Mouse (Mus musculus): ENCODE measurements around the gene Trim39.

Gene Trim39

DNA sequence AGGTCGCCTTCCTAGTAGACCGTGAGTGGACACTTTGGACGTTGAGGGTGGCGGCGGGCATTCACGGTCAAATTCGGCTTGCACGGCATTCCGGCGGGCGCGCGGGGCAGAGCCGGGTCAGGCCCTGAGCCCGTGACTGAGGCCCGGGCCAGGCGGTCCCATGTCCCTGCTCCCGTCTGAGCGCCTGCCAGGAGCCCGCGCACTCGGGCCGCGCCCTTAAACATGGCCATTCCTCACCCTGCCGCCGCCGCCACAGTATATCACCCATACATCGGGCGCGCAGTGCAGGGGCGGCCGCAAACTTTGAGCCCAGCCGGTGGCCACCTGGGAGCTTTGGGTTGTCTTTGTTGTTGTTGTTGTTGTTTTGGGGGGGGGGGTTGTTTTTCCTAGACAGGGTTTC, 23.2 kb downstream of the Trim39 start:
- DNase-seq (ENCODE audit: low read depth, low spot score), result peak; percentile 65

DNA sequence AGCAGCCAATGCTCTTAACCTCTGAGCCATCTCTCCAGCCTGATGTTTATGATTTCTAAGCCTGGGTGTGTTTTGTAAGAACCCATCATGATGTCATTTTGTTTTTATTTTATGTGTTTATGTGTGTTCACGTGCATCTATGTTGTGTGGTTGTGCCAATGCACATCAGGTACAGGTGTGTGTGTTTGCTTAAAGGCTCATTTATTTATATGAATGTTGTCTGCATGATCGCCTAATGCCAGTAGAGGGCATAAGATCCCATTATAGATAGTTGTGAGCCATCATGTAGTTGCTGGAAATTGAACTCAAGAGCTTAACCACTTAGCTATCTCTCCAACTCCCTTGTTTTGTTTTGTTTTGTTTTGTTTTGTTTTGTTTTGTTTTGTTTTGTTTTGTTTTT, 26.3 kb downstream of the Trim39 start:
- no peak for DNase-seq (ENCODE audit: low read depth, low spot score)

DNA sequence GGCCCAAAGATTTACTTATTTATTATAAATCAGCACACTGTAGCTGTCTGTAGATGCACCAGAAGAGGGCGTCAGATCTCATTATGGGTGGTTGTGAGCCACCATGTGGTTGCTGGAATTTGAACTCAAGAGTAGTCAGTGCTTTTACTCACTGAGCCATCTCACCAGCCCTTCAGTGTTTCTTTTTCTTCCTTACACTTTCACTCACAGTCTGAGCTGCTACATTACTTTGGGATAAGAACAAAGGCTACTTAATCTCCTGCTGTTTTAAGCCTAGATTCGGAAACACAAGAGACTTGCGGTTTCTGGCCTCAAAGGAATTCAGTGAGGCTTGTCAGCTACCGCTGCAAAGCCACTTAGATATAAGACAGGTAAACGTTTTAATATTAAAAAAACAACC, 28.0 kb downstream of the Trim39 start:
- DNase-seq (ENCODE audit: low read depth, low spot score), result peak; percentile 49

DNA sequence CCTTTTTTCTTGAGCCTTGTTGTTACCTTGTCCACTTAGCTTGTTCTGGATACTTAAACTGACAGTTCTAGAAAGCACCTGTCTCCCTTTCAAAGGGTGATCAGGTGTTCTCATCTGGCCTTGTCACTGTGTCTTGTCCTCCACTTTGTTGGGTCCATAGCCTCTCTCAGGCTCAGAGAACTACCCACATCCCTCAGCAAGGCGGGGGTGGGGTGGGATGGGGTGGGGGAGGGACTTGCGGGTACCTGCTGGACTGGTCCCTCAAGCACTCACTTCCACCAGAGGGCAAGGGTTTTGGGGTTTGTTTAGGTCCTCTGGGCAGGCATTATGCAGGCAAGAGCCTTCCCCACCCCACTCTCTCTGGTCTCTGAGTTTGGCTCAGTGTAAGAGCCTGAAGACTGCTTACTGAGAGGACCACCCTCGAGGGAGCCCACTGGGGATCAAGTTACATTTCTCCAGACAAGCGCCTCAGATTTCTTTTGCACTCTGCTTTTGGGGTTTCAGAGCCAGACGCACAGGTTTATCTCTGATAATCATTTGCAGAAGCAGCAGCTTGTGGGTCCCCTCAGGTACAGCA, 31.3 kb downstream of the Trim39 start:
- DNase-seq (ENCODE audit: low read depth, low spot score), result no peak

DNA sequence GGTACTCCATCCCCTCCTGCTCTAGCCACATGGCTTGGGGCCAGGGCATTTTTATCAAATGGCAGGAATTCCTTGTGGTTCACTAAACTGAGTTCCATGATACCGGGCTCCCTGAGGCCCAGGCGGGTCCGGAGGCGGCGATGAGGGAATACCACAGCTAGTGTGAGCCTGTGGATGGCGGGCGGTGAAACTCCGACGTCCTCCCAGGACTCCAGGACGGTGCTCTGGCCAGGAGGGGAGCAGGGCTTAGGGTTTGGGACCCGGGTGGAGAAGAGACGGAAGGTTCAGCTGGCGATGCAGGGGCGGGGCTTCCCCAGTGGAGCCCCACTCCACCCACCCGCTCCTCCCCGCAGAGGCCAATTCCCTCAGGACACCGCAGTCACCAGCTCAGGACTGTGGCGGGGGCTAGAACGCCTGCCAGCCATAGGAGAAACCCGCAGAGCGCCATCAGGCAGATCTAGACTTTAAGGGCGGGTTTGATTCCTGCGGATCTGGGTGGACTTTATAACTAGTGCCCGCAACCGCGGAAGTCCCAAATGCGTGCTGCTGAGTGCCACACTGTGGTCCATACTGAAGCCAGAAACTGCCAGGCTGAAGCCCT, 34.6 kb downstream of the Trim39 start:
- peak; percentile 84 for DNase-seq (ENCODE audit: low read depth, low spot score)

DNA sequence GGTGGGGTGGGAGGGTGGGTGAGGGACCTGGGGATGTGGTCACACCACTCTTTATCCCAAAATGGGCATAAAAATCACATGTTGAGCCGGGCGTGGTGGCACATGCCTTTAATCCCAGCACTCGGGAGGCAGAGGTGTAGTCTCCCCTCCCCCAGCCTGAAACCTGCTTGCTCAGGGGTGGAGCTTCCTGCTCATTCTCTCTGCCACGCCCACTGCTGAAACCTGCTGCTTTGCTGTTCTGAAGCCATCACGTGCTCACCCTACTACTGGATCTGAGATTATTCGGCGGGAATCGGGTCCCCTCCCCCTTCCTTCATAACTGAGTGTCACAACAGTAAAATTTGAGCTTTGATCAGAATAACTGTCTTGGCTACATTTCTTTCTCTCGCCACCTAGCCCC, 36.7 kb downstream of the Trim39 start:
- DNase-seq (ENCODE audit: low read depth, low spot score), result peak; percentile 29

DNA sequence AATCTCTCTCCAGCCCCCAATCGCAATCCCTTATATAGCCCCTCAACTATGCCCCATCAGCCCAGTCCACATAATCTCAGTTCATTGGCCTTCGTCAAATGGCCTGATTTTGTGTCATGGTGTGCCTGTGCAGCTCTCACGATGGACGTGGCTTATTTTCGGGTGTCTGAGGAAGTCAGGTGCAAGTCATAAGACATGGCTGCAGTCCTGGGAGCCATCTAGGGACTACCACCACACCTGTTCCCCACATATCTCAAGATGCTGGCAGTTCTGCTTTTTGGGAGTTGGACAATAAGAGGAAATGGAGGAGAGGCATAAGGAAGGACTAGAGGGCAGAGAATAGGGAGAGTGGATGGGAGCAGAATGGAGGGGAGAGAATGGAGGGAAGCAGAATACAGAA, 38.5 kb downstream of the Trim39 start:
- DNase-seq (ENCODE audit: low read depth, low spot score), result no peak

DNA sequence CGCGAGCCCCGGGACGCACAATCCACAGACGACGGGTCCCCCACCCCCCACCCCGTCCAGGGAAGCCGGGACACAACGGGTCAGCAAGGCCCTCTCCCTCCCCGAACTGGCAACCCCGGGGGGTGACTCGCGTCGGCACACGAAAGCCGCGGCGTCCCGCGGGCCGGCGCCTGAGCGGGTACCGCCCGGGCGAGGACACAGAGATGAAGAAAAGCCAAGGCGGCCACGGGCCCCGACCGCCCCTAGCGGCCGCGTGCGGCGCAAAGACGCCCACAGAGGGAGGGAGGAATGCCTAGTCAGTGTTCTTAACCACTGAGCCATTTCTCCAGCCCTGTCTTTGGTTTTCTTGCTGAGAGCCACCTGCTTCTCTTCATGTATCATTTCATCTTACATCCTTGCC, 40.7 kb downstream of the Trim39 start:
- peak; percentile 99 for DNase-seq (ENCODE audit: low read depth, low spot score)

DNA sequence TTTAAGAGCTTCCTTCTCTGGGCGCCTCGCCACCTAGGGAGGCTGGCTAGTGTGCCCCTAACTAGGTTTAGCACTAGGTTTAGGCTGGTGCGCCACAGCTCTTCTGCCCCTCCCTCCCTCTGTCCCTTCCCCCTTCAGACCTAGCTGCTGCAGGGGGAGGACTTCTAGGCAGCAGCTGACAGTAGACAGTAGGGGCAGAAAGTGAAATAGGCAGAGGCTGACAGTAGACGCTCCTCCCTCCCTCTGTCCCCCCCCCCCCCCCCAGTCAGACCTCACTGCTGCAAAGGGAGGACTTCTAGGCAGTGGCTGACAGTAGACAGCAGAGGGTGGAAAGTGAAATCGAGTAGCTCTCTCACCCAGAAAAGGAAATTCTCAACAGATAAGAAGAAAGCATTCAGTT, 43.0 kb downstream of the Trim39 start:
- no peak for DNase-seq (ENCODE audit: low read depth, low spot score)

DNA sequence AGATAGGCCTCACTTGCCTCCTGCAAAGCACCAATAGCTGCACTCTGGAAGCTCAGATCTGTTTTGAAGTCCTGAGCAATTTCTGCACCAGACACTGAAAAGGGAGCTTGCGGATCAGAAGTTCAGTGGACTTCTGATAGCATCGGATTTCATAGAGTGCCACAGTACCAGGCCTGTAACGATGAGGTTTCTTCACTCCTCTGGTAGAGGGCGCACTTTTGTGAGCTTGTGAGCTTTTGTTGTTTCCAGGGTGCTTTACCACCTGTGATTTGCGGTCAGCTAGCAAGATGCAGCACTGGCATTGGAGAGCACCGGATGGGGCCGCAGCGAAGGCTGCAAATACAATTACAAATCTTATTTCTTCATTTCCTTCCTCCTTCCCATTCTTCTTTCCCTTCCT, 45.1 kb downstream of the Trim39 start:
- peak; percentile 48 for DNase-seq (ENCODE audit: low read depth, low spot score)

DNA sequence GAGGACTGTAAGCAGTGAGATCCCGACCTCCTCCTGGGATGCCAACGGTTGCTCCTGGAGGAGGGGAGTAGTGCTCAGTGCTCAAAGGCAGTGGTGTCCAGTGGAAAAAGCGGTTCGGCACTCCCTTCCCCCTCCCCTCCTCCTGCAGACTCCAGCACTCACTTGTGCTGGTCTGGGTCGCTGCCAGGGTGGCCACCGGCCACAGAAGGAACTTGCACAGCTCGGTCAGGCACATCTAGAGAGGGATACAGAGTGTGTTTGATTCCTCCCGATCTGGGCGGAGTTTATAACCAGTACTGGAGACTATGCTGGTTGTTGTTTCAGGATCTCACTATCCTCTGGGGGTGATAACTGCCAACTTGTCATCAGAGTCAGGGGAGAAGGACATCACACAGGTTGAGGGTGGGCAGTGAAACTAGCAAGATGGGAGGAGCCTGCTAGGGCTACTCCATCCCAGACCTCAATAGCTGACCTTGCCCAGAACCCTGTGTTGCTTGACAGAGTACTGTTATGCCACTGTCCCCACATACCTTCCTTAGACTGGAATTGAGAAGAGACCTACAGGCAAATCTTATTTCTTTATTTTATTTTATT, 46.7 kb downstream of the Trim39 start:
- no peak for DNase-seq (ENCODE audit: low read depth, low spot score)

DNA sequence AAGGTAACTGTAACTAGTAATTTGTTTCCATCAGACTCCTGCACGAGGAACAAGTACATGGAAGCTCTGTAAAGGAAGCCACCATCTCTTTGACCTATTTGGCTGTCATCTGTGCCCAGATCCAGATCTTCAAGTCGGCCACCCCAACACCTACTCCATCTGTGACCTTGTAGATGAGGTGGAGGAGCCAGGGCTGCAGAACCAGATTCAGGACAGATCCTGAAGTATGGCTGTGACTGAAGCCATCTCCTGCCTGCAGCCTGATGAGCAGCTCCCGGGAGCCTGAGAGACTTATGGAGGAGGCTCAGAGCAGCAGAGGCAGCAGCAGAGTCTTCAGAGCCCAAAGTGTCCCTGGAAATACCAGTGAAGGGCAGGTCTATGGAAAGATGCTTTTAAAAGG, 47.6 kb downstream of the Trim39 start:
- no peak for DNase-seq (ENCODE audit: low read depth, low spot score)

DNA sequence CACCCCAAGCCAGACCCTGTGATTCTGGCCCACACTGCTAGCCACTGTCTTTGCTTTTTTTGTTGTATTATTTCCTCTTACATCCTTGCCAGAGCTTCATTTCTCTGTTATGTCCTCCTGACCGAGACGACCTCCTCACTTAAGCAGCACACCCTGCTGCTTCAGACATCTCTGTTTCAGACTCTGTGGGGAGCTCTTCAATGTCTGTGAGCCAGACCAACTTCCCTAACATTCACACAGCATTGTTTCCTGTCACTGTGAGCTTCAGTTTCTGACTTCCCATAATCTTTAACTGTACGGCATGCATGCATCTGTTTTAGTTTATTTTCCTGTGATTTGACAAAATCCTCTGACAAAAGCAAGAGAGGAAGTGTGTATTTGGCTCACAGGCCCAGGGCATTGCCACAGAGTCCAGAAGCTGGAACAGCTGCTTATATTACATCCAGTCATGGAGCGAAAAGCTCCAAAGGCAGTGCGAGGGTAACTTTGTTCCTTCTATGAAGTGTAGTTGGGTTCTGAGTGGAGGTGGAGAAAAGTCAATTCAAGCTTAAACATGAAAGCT, 53.4 kb downstream of the Trim39 start:
- no peak for DNase-seq (ENCODE audit: low read depth, low spot score)

DNA sequence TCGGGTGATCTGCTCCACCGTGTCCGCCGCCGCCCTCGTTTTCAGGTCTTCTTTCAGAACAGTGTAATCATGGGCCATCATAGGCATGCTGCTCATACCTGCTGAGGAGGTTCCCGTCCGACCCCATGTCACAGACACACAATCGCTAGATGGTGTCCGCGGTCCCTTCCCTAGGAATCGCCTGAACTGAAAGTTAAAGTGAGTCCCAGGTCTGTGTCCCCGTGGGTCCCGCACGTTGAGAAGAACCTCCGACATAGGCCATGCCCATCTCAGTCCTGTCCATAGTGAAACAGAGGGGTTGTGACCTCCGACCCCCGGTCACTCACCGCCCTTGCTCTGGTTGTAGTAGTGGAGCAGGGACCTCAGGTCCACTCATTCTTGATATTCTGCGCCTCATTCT, 56.5 kb downstream of the Trim39 start:
- DNase-seq (ENCODE audit: low read depth, low spot score), result no peak
